Mouse (Mus musculus) gastrocnemius, postnatal 10 days (tissue): ENCODE results near the gene Zc3h10. TPM values are rescaled to one million over a fixed set of nuclear protein-coding genes. Genes with fewer than 3 reads are reported as not detected.
A peak's percentile ranks its signal among the peaks of the same experiment; 100 is the strongest.
"Not testable (repeated sequence)": the region's sequence is repeated elsewhere in the genome, so short reads cannot be mapped to it uniquely, and the experiment has no call there.

Experiments used
- DNase-seq: peaks from one replicate; pipeline ENCODE4 v3.0.0; 2021; ENCODE audit warnings: mixed read lengths
- total RNA-seq, 2 experiments: library from RNA; stranded (reverse); gene quantifications; 2 replicates each; pipeline ENCODE4 v1.2.3; 2021

The Zc3h10 gene
- total RNA-seq, 2 experiments from 2014 or later, result 5.2 to 6.3 TPM

DNA sequence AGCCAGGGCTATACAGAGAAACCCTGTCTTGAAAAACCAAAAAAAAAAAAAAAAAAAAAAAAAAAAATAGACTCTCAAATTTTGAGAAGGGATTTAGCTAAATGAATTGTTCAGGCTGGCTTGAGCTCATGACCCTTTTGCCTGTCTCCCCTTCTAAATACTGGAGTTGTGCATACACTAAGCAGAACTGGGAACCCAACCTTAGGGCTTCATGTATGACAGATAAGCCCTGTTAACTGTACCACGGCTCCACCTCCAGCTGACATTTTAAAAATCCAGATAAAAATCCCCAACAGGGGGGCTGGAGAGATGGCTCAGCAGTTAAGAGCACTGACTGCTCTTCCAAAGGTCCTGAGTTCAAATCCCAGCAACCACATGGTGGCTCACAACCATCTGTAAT, 8.0 kb upstream of the Zc3h10 start:
- not testable (repeated sequence) for DNase-seq

- not testable (repeated sequence) for DNase-seq
These were observed 2.7 kb upstream of the Zc3h10 start for GRCm38 (mm10) chr10:128550144-128550823.

GRCm38 (mm10) chr10:128549682-128550057, 2.1 kb upstream of the Zc3h10 start:
- not testable (repeated sequence) for DNase-seq

DNA sequence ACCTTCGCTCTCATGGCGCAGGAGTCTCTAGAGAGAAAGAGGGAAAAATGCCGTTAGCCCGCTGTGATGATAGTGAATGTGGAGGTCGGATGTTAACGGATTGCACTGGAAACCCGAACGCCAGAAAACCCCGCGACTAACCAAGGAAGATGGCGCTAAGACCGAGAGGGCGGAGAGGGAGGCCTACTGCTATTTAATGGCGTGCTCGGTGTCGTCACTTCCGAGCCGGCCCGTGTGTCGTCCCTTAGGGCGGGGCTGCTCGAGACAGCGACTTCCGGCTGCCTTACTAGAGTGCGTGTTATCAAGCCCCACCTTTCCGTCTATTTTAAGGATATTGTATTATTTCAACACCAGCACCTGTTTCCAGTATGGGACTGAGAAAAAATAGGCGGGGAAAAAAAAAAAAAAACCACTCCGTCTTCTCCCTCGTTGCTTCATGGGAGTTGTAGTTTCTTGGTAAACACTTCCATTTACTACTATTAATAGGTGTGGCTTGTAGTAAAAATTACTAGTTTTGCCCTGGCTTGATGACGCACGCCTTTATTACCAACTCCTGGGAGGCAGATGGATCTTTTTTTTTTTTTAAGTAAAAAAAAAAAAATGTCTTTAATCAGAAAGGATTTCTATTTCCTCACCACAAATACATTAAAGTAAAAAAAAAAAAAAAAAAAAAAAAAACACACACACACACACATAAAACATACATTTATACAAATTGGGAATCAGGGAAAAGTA, 1.5 kb upstream of the Zc3h10 start, which contains the start of gene Rpl41:
Rpl41 (minus strand) TSS at position 359 of the 735 bp plus-strand sequence.
- peak; percentile 86 for DNase-seq

DNA sequence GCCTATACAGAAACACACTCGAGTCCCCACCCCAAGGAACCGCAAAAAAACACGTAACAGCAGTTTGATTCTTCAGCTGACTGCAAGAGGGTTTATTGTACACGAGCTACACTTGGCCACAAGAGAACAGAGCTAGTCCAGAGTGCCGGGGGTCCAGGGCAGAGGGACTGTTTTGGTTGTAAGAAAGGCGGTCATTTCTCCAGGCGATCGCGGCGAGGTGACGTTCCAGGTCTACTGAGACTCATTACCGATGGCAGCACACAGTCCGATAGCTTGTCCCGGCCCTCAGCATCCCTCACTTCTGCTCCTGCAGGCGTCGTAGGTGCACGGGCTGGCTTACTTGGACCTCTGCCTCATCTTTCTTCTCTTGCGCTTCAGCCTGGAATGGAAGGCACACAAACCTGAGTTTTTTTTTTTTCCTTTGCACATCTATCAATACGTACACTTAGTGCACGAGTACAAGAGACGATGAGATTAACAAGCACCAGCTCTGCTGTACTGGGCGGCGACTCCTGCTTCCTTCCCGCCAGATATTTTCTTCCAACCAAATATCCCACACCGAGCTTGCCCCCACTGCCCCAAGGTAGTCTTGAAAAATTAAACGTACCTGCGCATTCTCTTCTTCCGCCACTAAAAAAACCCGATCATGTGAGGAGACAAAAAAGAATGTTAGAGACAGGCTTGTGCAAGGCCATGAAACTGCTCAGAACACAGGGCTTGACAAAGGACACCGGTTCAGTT, 647 bp upstream of the Zc3h10 start:
- DNase-seq, result not testable (repeated sequence)

DNA sequence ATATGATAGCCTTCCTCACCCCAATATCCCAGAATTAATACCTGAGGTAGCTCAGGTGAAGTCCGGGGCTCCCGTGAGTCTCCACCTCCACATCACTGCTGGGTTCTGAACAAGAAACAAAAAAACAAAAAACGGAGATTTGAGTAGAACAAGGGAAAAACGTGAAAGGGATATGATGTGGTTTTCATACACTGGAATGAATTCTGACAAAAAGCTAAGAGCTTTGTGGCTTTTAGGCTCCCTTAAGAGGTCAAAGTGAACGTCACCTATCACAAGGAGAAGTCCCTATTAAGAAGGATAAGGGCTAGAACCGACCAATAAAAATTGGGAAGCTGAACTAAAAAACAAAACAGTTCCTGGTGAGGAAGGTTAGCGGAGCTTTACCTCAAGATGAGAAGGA, 787 bp downstream of the Zc3h10 start:
- DNase-seq, result no peak

DNA sequence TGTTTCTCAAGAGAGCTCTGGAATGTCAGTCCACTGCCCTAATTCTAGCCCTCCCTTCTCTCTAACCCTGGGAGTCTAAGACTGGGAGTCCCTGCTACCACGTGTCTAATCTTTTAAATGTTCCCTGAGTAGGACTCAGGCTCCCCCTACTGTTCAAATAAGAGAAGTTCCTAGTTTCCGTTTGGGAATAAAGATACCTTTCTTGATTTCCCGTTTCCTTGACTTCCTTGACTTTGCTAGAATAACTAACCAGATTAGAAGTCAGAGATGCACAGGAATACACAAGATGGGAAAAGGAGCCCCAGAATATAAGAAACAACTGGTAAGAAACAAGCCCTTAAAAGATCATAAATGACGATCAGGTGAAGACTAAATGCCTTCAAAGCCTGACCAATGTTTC, 1.2 kb downstream of the Zc3h10 start:
- no peak for DNase-seq

- no peak for DNase-seq
These were observed 2.0 kb downstream of the Zc3h10 start for GRCm38 (mm10) chr10:128545570-128545898.

GRCm38 (mm10) chr10:128544674-128545569, 2.7 kb downstream of the Zc3h10 start:
- DNase-seq, result no peak

DNA sequence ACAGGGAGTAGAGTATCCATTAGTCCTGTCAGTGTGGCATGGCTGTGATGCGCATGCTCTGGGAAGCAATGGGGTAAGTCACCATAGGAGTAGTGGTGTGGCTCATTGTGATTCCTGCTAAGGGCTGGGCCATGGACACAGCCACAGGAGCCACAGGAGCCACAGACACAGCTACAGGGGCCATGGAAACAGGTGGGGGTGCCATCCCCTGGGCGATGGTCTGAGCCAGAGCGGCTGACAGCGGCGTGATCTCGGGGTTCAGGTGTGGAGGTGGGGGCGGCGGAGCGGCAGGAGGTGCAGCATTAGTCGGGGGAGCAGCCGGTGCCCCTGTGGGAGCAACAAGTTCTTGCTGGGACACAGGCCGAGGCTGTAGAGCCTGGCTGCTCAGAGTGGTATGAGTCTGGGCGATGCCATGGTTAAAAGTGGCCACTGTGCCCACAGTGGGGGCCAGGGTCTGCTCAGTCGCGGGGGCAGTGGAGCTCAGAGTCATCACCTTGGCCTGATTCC, 3.4 kb downstream of the Zc3h10 start:
- no peak for DNase-seq

GRCm38 (mm10) chr10:128543100-128543499, 4.5 kb downstream of the Zc3h10 start:
- no peak for DNase-seq

DNA sequence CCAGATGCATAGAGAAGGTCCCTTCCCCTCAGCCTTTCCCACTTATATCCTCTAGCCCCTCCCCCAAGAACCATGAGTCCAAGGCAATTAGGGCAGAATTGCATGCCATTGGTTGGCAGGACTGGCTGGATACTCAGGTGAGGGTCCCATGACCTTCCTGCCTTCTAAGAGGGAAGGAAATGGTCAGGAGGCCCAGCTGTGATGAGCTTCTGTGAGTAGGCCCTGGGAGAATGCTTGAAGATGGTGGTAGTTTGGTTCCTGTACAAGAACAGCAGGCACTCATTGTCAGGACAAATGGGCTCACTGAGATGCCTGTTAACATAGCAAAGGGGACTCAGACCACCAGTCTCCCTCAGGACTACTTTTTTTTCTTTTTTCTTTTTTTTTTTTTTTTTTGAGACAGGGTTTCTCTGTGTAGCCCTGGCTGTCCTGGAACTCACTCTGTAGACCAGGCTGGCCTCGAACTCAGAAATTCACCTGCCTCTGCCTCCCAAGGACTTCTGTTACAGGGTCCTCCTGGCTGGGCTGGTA, 9.2 kb downstream of the Zc3h10 start:
- DNase-seq, result no peak

DNA sequence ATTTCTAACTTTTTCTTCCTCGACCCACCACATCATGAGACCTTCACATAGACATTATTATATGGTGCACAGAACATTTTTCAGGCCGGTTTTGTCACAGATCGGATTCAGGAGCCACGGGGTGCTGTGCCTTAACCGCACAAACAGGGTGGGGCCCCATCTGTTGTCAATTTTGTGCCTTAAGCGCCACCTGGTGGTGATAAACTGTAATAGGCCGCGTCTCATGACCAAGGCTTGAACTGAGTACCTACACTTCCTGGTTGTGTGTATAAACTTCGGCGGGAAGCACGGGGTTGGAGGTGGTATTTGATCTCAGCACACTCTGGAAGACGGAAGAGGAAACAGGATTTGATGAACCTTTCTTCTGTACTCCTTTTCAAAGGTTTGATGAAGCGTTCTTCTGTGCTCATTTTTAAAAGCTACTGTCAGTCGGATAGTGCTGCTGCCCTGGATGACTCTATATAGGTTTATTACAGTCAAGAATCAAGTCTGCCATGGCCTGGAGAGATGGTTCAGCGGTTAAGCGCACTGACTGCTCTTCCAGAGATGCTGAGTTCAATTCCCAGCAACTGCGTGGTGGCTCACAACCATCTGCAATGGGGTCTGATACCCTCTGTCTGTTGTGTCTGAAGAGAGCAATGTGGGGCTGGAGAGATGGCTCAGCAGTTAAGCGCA, 11.2 kb downstream of the Zc3h10 start:
- peak; percentile 77 for DNase-seq

DNA sequence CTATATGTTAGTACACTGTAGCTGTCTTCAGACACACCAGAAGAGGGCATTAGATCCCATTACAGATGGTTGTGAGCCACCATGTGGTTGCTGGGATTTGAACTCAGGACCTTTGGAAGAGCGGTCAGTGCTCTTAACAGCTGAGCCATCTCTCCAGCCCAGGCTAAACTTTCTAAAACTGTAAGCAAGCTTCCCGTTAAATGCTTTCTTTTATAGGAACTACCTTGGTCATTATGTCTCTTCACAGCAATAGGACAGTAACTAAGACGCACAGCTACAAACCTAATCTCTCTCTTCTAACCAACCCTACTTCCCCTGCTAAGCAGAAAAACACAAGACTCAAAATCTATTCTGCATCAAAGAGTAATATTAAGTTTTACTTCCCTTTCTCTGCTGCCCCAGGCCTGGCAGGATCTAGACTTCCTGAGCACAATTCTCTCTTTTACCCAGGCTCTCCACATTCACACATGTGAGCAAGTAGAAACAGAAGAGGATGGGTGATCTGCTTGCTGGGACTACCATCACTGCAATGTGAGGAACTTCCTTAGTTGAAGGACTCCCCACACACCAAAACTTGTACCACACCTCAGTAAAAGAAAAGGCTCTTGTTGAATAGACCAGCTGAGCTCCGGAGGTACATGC, 11.8 kb downstream of the Zc3h10 start:
- no peak for DNase-seq

GRCm38 (mm10) chr10:128535206-128535605, 12.4 kb downstream of the Zc3h10 start:
- DNase-seq, result no peak

GRCm38 (mm10) chr10:128526366-128527356, 20.9 kb downstream of the Zc3h10 start:
- DNase-seq, result no peak

DNA sequence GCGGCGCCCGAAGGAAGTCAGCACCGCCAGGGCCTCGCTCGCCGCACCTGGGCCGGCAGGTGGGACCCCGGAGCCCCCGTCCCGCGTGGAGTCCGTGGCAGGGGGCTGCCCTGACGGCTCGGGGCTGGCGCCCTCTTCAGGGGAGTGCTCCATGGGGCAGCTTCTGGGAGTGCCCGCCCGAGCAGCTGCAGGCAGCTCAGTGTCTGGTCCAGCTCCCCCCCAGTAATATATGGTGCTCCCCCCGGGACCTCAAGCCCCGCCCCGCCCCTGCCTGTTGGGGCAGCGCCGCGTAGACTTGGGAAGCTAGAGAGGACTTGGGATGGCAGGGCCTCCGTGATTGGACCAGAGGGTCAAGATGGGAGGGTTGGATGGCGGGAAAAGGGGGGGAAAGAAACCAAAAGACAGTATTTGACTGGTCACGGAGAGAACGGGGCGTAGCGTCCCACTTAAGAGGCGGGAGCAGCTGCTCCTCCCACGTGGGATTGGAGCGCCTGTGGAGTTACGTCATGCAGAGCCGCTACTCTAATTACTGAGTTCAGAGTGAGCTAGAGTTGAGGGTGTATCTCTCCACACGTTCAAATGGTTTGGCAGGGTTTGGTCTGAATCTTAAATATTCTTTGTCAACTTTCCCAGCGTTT, 21.8 kb downstream of the Zc3h10 start, which contains the start of gene Esyt1:
Esyt1 (minus strand) TSS at position 201 of the 638 bp plus-strand sequence.
- DNase-seq, result peak; percentile 88
